ENCODE assay signal across 7 mouse cellular contexts in the genomic region with DNA sequence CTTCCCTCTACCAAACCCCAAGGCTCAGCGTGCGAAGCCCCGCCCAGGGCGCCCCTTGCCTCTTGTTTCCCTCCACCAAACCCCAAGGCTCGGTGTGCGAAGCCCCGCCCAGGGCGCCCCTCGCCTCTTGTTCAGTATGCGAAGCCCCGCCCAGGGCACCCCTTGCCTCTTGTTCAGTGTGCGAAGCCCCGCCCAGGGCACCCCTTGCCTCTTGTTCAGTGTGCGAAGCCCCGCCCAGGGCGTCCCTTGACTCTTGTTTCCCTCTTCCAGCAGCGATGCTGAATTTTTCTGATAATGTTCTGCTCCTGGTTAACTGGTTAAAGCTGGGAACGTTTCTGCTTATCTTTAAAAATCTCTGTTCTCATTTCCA.
DNase-seq lines count a peak whose midpoint lies in the region; ATAC-seq lines count a peak whose summit lies in the region.

No protein-coding gene starts in this region.

- H3K9me3 ChIP-seq in lung, embryonic 15.5 days, result no peaks in the 10 kb centered on the region
- H3K9me3 ChIP-seq in forebrain, embryonic 12.5 days, result no peaks in the 10 kb centered on the region
- H3K9me3 ChIP-seq in midbrain, embryonic 16.5 days (replicated peaks; ENCODE audit: control insufficient read depth, low read length, poor library complexity, severe bottlenecking), result no peaks in the 10 kb centered on the region

- peak overlapping the region; percentile 25 for H3K4me3 ChIP-seq in lung, embryonic 15.5 days
- peak overlapping the region; percentile 33 for H3K4me3 ChIP-seq in forebrain, embryonic 12.5 days (replicated peaks)
- peak overlapping the region; percentile 41 for H3K4me3 ChIP-seq in midbrain, embryonic 16.5 days (ENCODE audit: low read depth, low read length)

- H3K9ac ChIP-seq in lung, embryonic 15.5 days, result no peak overlapping the region
- H3K9ac ChIP-seq in forebrain, embryonic 12.5 days, result no peak overlapping the region
- H3K9ac ChIP-seq in midbrain, embryonic 16.5 days (ENCODE audit: low read depth, low read length), result peak overlapping the region; percentile 63

- H3K4me2 ChIP-seq in lung, embryonic 15.5 days, result peak overlapping the region; percentile 49
- H3K4me2 ChIP-seq in forebrain, embryonic 12.5 days, result peak overlapping the region; percentile 47
- H3K4me2 ChIP-seq in midbrain, embryonic 16.5 days (ENCODE audit: low read length), result peak overlapping the region; percentile 68

- no peak for ATAC-seq in lung, embryonic 15.5 days (ENCODE audit: borderline replicate concordance, extremely low read depth, low FRiP score, low TSS enrichment)
- peak; percentile 80; the same call in 1 of the 2 replicates for ATAC-seq in forebrain, embryonic 12.5 days (ENCODE audit: low FRiP score)
- peak; percentile 95 for ATAC-seq in midbrain, embryonic 16.5 days

- H3K4me1 ChIP-seq in lung, embryonic 15.5 days, result 0 out of 2 replicates have a peak, but pooled peaks cover 3% of the 10 kb centered on the region
- peaks cover 3% of the 10 kb centered on the region; the same call in 1 of the 2 replicates for H3K4me1 ChIP-seq in forebrain, embryonic 12.5 days
- H3K4me1 ChIP-seq in midbrain, embryonic 16.5 days (ENCODE audit: control insufficient read depth, insufficient read depth, low read length), result peaks cover 2% of the 10 kb centered on the region; the same call in 1 of the 2 replicates

- no peaks in the 10 kb centered on the region for H3K27me3 ChIP-seq in lung, embryonic 15.5 days
- H3K27me3 ChIP-seq in forebrain, embryonic 12.5 days, result no peaks in the 10 kb centered on the region
- no peaks in the 10 kb centered on the region for H3K27me3 ChIP-seq in midbrain, embryonic 16.5 days (ENCODE audit: control insufficient read depth, insufficient read depth, low read depth, low read length)

- WGBS in lung, embryonic 15.5 days, result 10% methylated on average over 18 of the region's 18 CpGs
- 19% methylated on average over 18 of the region's 18 CpGs for WGBS in forebrain, embryonic 12.5 days
- 17% methylated on average over 18 of the region's 18 CpGs for WGBS in midbrain, embryonic 16.5 days

- H3K36me3 ChIP-seq in lung, embryonic 15.5 days, result no peaks in the 10 kb centered on the region
- no peaks in the 10 kb centered on the region for H3K36me3 ChIP-seq in forebrain, embryonic 12.5 days (replicated peaks)
- no peaks in the 10 kb centered on the region for H3K36me3 ChIP-seq in midbrain, embryonic 16.5 days (ENCODE audit: control insufficient read depth, insufficient read depth, low read length)

- DNase-seq in lung, postnatal 14 days, result no peak
- peak; percentile 3 for DNase-seq in layer of hippocampus, adult 9-11 months
- no peak for DNase-seq in B cell, adult 2 months
- DNase-seq in thymus, postnatal 0 days (ENCODE audit: low spot score), result no peak

- no peak overlapping the region for H3K27ac ChIP-seq in lung, embryonic 15.5 days
- no peak overlapping the region for H3K27ac ChIP-seq in forebrain, embryonic 12.5 days
- peak overlapping the region; percentile 58 for H3K27ac ChIP-seq in midbrain, embryonic 16.5 days (ENCODE audit: low read length)
